Mouse (Mus musculus) neutrophil, adult 5-6 weeks (primary cell): ENCODE measurements around the gene Mef2a. TPM values are rescaled to one million over a fixed set of nuclear protein-coding genes. Genes with fewer than 3 reads are reported as not detected.

Source experiments
- total RNA-seq: library from RNA; stranded (forward); fragments of 200-1000 nt; gene quantifications from 2 replicates; pipeline ENCODE4 v1.2.3, GENCODE M21; 2017

The Mef2a gene
- total RNA-seq, 1 experiment from 2014 or later, result 119 TPM

Other genes starting within 250 kb of the Mef2a start
- gene Lysmd4, start 150.3 kb downstream of the Mef2a start, total RNA-seq, result 3.0 and 4.4 TPM in 2 replicates